Mouse (Mus musculus) lung, adult 2 months (tissue): ENCODE measurements around the gene Plekha1.

Experiments
- CTCF ChIP-seq: fragments of 200-500 bp; IDR thresholded peaks from 2 replicates; pipeline ENCODE4 v1.5.1; 2011; ENCODE audit warnings: mild to moderate bottlenecking, low read length, control low read depth; ENCODE audit not compliant: insufficient read depth
- POLR2A ChIP-seq: fragments of 200-500 bp; IDR thresholded peaks from 2 replicates; pipeline ENCODE4 v1.6.1; 2011; ENCODE audit warnings: low read depth, mild to moderate bottlenecking, control low read depth, low read length, borderline replicate concordance; ENCODE audit errors: extremely low read depth

- TF ChIP-seq CTCF = no peak
- TF ChIP-seq POLR2A = no peak
These were observed 9.9 kb upstream of the Plekha1 start for GRCm38 (mm10) chr7:130855681-130856080.
